Mouse (Mus musculus): ENCODE data around the gene Wrap73. TPM values are rescaled to one million over a fixed set of nuclear protein-coding genes. Genes with fewer than 3 reads are reported as not detected.

Gene Wrap73
- total RNA-seq, 2 experiments from 2014 or later: 24.4 to 25.1 TPM

GRCm38 (mm10) chr4:154170506-154171150, 28.5 kb downstream of the Wrap73 start, which contains the start of gene Megf6:
Gene Megf6 (plus strand): TSS chr4:154170730.
- intact Hi-C loops (cut with DNase I): loop anchor here (10.0 kb wide), 1 partner anchor 654 kb away; no protein-coding TSS in a partner anchor
- DNase-seq (ENCODE audit: extremely low spot score in 1 of 2, low spot score in 2 of 2): peak in 1 of 2 experiments; percentile 80

- peak in 1 of 2 experiments; percentile 66 for DNase-seq (ENCODE audit: extremely low spot score in 1 of 2, low spot score in 2 of 2)
- intact Hi-C loops (cut with DNase I): loop anchor here (10.0 kb wide), 1 partner anchor 653 kb away; no protein-coding TSS in a partner anchor
Measured at GRCm38 (mm10) chr4:154171151-154171930, 29.2 kb downstream of the Wrap73 start.

- intact Hi-C loops (cut with DNase I): loop anchor here (10.0 kb wide), 1 partner anchor 653 kb away; no protein-coding TSS in a partner anchor
- DNase-seq (ENCODE audit: extremely low spot score in 1 of 2, low spot score in 2 of 2): no peak
Measured at GRCm38 (mm10) chr4:154171931-154172604, 29.9 kb downstream of the Wrap73 start.

- intact Hi-C loops (cut with DNase I): loop anchor here (10.0 kb wide), 1 partner anchor 648 kb away; no protein-coding TSS in a partner anchor
- no peak for DNase-seq (ENCODE audit: extremely low spot score in 1 of 2, low spot score in 2 of 2)
Measured at GRCm38 (mm10) chr4:154177257-154177656, 35.1 kb downstream of the Wrap73 start.

GRCm38 (mm10) chr4:154181001-154181400, 38.8 kb downstream of the Wrap73 start:
- DNase-seq (ENCODE audit: extremely low spot score in 1 of 2, low spot score in 2 of 2): peak in 1 of 2 experiments; percentile 73

GRCm38 (mm10) chr4:154183566-154183965, 41.4 kb downstream of the Wrap73 start:
- DNase-seq (ENCODE audit: extremely low spot score in 1 of 2, low spot score in 2 of 2): no peak
- intact Hi-C loops (cut with DNase I): no loop called here

More at GRCm38 (mm10) chr4:154181001-154181400, 38.8 kb downstream of the Wrap73 start:
- intact Hi-C loops (cut with DNase I): no loop called here

- intact Hi-C loops (cut with DNase I): no loop called here
- DNase-seq (ENCODE audit: extremely low spot score in 1 of 2, low spot score in 2 of 2): no peak
Measured at GRCm38 (mm10) chr4:154185001-154185400, 42.8 kb downstream of the Wrap73 start.

- intact Hi-C loops (cut with DNase I): no loop called here
- no peak for DNase-seq (ENCODE audit: extremely low spot score in 1 of 2, low spot score in 2 of 2)
Measured at GRCm38 (mm10) chr4:154186002-154186537, 43.9 kb downstream of the Wrap73 start.

- no peak for DNase-seq (ENCODE audit: extremely low spot score in 1 of 2, low spot score in 2 of 2)
- intact Hi-C loops (cut with DNase I): no loop called here
Measured at GRCm38 (mm10) chr4:154188948-154189347, 46.8 kb downstream of the Wrap73 start.

GRCm38 (mm10) chr4:154197961-154198360, 55.8 kb downstream of the Wrap73 start:
- DNase-seq (ENCODE audit: extremely low spot score in 1 of 2, low spot score in 2 of 2): no peak
- intact Hi-C loops (cut with DNase I): no loop called here

- DNase-seq (ENCODE audit: extremely low spot score in 1 of 2, low spot score in 2 of 2): no peak
- intact Hi-C loops (cut with DNase I): no loop called here
Measured at GRCm38 (mm10) chr4:154198377-154198961, 56.3 kb downstream of the Wrap73 start.

- intact Hi-C loops (cut with DNase I): no loop called here
- DNase-seq (ENCODE audit: extremely low spot score in 1 of 2, low spot score in 2 of 2): no peak
Measured at GRCm38 (mm10) chr4:154201511-154201910, 59.3 kb downstream of the Wrap73 start.

- intact Hi-C loops (cut with DNase I): no loop called here
- no peak for DNase-seq (ENCODE audit: extremely low spot score in 1 of 2, low spot score in 2 of 2)
Measured at GRCm38 (mm10) chr4:154204532-154204931, 62.4 kb downstream of the Wrap73 start.

GRCm38 (mm10) chr4:154205392-154205791, 63.2 kb downstream of the Wrap73 start:
- intact Hi-C loops (cut with DNase I): no loop called here
- DNase-seq (ENCODE audit: extremely low spot score in 1 of 2, low spot score in 2 of 2): peak in 1 of 2 experiments; percentile 72

GRCm38 (mm10) chr4:154207261-154207660, 65.1 kb downstream of the Wrap73 start:
- intact Hi-C loops (cut with DNase I): loop anchor here (1.0 to 2.0 kb wide), 2 partner anchors 40 to 142 kb away; no protein-coding TSS in a partner anchor
- peak; percentile 50 to 67 for DNase-seq (ENCODE audit: extremely low spot score in 1 of 2, low spot score in 2 of 2)

GRCm38 (mm10) chr4:154209054-154209453, 66.9 kb downstream of the Wrap73 start:
- no peak for DNase-seq (ENCODE audit: extremely low spot score in 1 of 2, low spot score in 2 of 2)
- intact Hi-C loops (cut with DNase I): no loop called here

GRCm38 (mm10) chr4:154209825-154210224, 67.7 kb downstream of the Wrap73 start:
- intact Hi-C loops (cut with DNase I): no loop called here
- DNase-seq (ENCODE audit: extremely low spot score in 1 of 2, low spot score in 2 of 2): no peak

- intact Hi-C loops (cut with DNase I): no loop called here
- no peak for DNase-seq (ENCODE audit: extremely low spot score in 1 of 2, low spot score in 2 of 2)
Measured at GRCm38 (mm10) chr4:154211459-154211858, 69.3 kb downstream of the Wrap73 start.

- no peak for DNase-seq (ENCODE audit: extremely low spot score in 1 of 2, low spot score in 2 of 2)
- intact Hi-C loops (cut with DNase I): no loop called here
Measured at GRCm38 (mm10) chr4:154213586-154213985, 71.4 kb downstream of the Wrap73 start.

Data from left cerebral cortex, postnatal 10 days (tissue).